Mouse (Mus musculus) embryonic facial prominence, embryonic 11.5 days (tissue): ENCODE results near the gene Jak3. TPM values are rescaled to one million over a fixed set of nuclear protein-coding genes. Genes with fewer than 3 reads are reported as not detected.
A peak's percentile ranks its signal among the peaks of the same experiment; 100 is the strongest.

ENCODE experiments used
- ATAC-seq: fragments of 200-750 bp; cut with Nextera tagmentation; replicated peaks from 2 replicates; pipeline ENCODE4 v1.8.0; 2017; ENCODE audit warnings: low read depth; ENCODE audit not compliant: insufficient number of reproducible peaks, low FRiP score, low TSS enrichment
- DNase-seq: peaks from one replicate; pipeline ENCODE4 v3.0.0-alpha.2; 2015; ENCODE audit warnings: low spot score
- H3K27ac ChIP-seq: fragments of 300-500 bp; sonication (generic); replicated peaks from 2 replicates; pipeline ENCODE4 v1.5.1; 2014; ENCODE audit warnings: mild to moderate bottlenecking, low read depth, low read length, control low read depth
- H3K27me3 ChIP-seq: fragments of 300-500 bp; sonication (generic); 2 replicates; pipeline ENCODE4 v1.6.1; 2014; ENCODE audit warnings: mild to moderate bottlenecking, low read length, moderate library complexity, mixed read lengths; ENCODE audit not compliant: control insufficient read depth, insufficient read depth
- H3K36me3 ChIP-seq: fragments of 300-500 bp; sonication (generic); replicated peaks from 2 replicates; pipeline ENCODE4 v1.6.1; 2014; ENCODE audit warnings: low read depth, mild to moderate bottlenecking, low read length, moderate library complexity, mixed read lengths; ENCODE audit not compliant: control insufficient read depth, insufficient read depth
- H3K4me1 ChIP-seq: fragments of 300-500 bp; sonication (generic); 2 replicates; pipeline ENCODE4 v1.6.1; 2014; ENCODE audit warnings: low read length, mixed read lengths; ENCODE audit not compliant: control insufficient read depth, insufficient read depth
- H3K4me2 ChIP-seq: fragments of 300-500 bp; sonication (generic); 2 replicates; pipeline ENCODE4 v1.6.1; 2014; ENCODE audit warnings: low read depth, mild to moderate bottlenecking, control low read depth, low read length, moderate library complexity
- H3K4me3 ChIP-seq: fragments of 300-500 bp; sonication (generic); 2 replicates; pipeline ENCODE4 v1.5.1; 2014; ENCODE audit warnings: low read depth, low read length, control low read depth
- H3K9ac ChIP-seq: fragments of 300-500 bp; sonication (generic); replicated peaks from 2 replicates; pipeline ENCODE4 v1.6.1; 2014; ENCODE audit warnings: mild to moderate bottlenecking, control low read depth, low read length
- H3K9me3 ChIP-seq: fragments of 300-500 bp; sonication (generic); replicated peaks from 2 replicates; pipeline ENCODE4 v1.6.1; 2016; ENCODE audit warnings: mild to moderate bottlenecking, low read length, inconsistent platforms, mixed read lengths; ENCODE audit not compliant: control insufficient read depth
- WGBS: fragments of 180-500 bp; shearing (Covaris S2); extraction: QIAGEN DNeasy Blood & Tissue Kit; methylation state at CpG from one replicate; pipeline ENCODE4 v1.1.7; 2014; 5-methylcytosine and 5-hydroxymethylcytosine counted together
- polyA plus RNA-seq: library from polyadenylated mRNA; unstranded; fragments of >200 nt; fragmentation: Nextera tagmentation; extraction: Ambion mirVana; gene quantifications from 2 replicates; pipeline ENCODE4 v1.2.1, GENCODE M21; 2014

Gene Jak3
- polyA plus RNA-seq, 1 experiment from 2014 or later: 1.2 TPM

DNA sequence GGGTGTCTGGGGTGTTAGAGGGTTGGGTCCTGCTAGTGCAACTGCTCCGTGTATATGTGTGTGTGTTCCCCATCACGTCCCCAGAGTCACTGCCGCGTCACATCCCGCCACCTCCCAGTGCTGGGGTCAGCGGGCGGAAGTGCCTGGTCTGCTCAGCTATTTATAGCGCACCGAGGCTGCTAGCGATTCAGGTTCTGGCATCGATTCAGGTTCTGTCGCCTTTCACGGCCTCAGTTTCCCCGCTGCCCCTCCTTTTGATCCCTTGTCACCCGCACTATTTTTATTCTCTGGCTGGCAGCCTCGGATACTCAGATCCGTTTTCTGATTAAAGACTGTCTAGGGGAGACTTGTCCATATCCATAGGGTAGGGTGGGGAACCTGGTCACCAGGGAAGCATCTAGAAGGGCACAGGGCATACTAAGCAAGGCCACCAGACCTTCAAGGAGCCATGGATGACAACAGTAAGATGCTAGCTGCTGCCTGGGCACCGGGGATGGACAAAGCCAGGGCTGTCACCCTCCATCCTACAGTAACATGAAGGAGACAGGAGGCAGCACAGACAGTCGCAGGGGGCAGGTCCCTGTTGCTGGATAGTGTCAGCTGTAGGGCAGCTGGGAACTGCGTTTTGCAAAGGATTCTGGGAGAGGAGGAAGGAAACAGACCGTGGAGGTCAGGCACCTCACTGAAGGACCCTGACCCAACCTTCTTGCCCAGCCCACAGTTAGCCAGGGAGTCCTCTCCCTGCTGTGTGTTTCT, 7.7 kb upstream of the Jak3 start:
- DNase-seq (no peak), ATAC-seq (no peak)
- no peak overlapping the region for H3K27ac ChIP-seq
- 3% methylated on average over 21 of the region's 21 CpGs for WGBS
- H3K27me3 ChIP-seq: peaks cover 19% of the 10 kb centered on the region
- H3K4me1 ChIP-seq: peaks cover 5% of the 10 kb centered on the region; the same call in 1 of the 2 replicates
- H3K36me3 ChIP-seq: no peaks in the 10 kb centered on the region
- no peaks in the 10 kb centered on the region for H3K9me3 ChIP-seq
- no peak overlapping the region for H3K9ac ChIP-seq
- H3K4me3 ChIP-seq: no peak overlapping the region
- H3K4me2 ChIP-seq: peak overlapping the region; percentile 21; the same call in 1 of the 2 replicates

DNA sequence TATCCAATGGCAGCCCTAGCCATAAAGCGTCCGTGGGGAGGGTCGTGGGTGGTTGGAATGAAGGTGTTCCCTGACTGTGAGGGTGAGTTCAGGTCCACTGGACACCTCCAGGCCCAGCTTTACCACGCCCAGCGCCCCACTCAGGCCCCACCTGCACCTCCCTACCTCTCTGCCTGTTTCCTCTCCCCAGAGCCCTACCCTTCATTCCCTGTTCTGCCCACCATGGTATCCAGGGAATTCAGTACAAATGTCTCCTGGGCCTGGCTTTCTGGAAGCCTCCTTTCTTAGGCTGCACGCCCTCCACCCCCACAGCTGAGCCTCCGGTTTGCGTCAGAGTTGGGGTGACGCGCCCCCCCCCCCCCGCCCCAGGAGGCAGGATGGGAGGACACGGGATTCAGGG, 5.9 kb upstream of the Jak3 start:
- 9% methylated on average over 12 of the region's 12 CpGs for WGBS
- Histone ChIP-seq H3K36me3 (no peaks in the 10 kb centered on the region), H3K9ac (peak overlapping the region; percentile 14; the same call in 1 of the 2 replicates), H3K27ac (no peak overlapping the region), H3K27me3 (peaks cover 20% of the 10 kb centered on the region), H3K4me1 (peaks cover 5% of the 10 kb centered on the region; the same call in 1 of the 2 replicates), H3K9me3 (no peaks in the 10 kb centered on the region), H3K4me3 (peak overlapping the region; percentile 44), H3K4me2 (peak overlapping the region; percentile 93)
- ATAC-seq: peak; percentile 4; the same call in 1 of the 2 replicates
- no peak for DNase-seq

DNA sequence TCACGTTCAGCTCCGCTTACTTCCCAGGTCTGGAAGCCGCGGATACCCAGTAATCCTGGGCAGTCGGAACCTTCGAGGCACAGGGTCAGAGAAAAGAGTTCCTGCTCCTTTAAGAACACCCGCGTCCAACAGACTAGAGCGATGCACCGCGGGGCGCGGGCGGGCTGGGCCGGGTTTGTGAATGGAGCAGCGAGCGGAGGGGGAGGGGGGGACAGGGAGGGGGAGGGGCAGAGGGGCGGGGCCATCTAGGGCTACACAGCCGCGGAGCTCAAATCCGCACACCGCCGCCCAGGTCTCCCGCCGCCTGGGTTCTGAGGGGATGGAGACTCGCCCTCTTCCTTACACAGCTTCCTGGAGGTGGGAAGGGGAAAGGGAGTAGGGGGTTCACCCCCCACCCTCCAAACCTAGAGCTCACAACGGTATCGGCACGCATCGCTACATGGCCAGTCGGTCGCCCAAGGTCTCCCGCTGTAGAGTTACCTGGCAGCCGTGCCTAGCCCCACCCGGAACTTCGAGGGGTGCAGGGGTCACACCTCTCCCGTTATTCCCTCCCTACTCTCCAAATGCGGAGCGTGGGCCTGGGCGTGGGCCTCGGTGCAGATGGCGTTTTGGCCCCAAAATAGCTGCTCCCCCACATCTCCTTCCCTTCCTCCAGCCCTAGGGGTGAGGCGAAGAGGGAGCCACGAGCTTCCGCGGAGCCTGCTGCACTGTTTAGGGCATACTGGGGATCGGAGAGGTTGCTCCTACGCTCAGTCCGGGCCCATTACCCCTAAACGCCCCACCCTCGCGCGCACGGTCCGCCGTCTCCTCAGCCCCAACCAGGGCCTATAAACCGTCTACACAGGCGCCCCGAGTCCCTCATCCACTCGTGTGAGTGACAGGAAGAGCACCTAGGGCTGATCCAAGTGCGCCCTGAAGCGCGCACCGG, 5.2 kb upstream of the Jak3 start:
- peaks cover 3% of the 10 kb centered on the region; the same call in 1 of the 2 replicates for H3K4me1 ChIP-seq
- peaks cover 26% of the 10 kb centered on the region for H3K27me3 ChIP-seq

DNA sequence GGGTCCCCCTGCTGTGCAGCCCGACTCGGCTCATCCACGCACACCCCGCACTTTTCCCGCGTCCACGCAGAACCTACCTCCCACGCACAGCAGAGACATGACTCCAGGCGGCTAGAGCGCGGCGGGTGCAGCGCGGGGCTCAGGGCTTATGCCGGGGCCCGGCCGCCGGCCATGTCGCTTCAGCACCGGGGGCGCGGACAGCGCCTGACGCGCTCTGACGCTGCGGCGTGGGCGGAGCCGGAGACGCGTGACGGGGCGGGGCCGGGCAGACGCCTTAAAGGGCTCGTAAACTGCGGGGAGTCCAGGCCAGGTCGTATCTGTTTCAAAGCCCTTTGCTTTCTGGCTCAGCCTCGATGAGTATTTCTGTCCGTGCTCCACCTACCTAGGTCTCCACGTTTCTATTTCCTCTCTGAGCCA, 4.5 kb upstream of the Jak3 start, which contains the start of gene Unc13a:
Gene Unc13a, minus strand, starts transcription at position 209 of the 417 bp plus-strand sequence.
- H3K9ac ChIP-seq: no peak within 1 kb of the TSS; the same call in 1 of the 2 replicates
- peak within 1 kb of the TSS; percentile 44 for H3K4me3 ChIP-seq
- H3K27me3 ChIP-seq: peaks cover 26% of the 10 kb centered on the region
- no peaks in the 10 kb centered on the region for H3K36me3 ChIP-seq
- under 1% methylated on average over 42 of the region's 42 CpGs for WGBS
- H3K4me1 ChIP-seq: 0 out of 2 replicates have a peak, but pooled peaks cover 3% of the 10 kb centered on the region
- no peak within 1 kb of the TSS for H3K27ac ChIP-seq
- DNase-seq (peak; percentile 93), ATAC-seq (peak; percentile 36)
- peak within 1 kb of the TSS; percentile 93 for H3K4me2 ChIP-seq
- no peaks in the 10 kb centered on the region for H3K9me3 ChIP-seq

More for the DNA sequence above, 5.2 kb upstream of the Jak3 start:
- H3K9ac ChIP-seq: peak overlapping the region; percentile 14; the same call in 1 of the 2 replicates
- H3K27ac ChIP-seq: no peak overlapping the region
- peak overlapping the region; percentile 93 for H3K4me2 ChIP-seq
- peak overlapping the region; percentile 44 for H3K4me3 ChIP-seq
- DNase-seq (peak; percentile 79), ATAC-seq (peak; percentile 55)
- under 1% methylated on average over 54 of the region's 64 CpGs for WGBS
- no peaks in the 10 kb centered on the region for H3K36me3 ChIP-seq
- H3K9me3 ChIP-seq: no peaks in the 10 kb centered on the region

DNA sequence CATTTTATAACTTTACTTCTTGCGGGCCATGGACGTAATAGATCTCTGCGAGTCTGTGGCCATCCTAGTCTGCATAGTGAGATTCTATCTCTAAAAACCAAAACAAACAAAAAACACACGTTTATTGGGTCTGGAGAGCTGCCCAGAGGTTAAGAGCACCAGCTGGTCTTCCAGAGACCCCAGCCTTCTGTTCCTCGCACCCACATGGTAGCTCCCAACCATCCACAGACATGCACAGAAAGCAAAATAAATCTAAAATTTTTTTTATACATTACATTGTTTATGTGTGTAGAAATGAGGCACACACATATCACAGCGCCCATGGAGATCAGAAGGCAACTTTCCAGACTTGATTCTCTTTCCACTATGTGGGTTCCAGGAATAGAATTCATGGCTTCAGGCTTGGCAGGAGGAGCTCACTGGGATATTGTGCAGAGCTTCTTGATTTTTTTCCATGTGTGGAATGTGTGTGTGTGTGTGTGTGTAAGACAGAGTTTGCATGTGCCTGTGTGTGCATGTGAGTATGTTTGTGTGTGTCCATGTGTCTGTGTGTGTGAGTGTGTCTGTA, 3.8 kb upstream of the Jak3 start:
- H3K9ac ChIP-seq: no peak overlapping the region
- no peaks in the 10 kb centered on the region for H3K9me3 ChIP-seq
- DNase-seq (no peak), ATAC-seq (no peak)
- 63% methylated on average over 6 of the region's 6 CpGs for WGBS
- peaks cover 26% of the 10 kb centered on the region for H3K27me3 ChIP-seq
- no peak overlapping the region; the same call in 1 of the 2 replicates for H3K4me3 ChIP-seq
- H3K4me2 ChIP-seq: no peak overlapping the region; the same call in 1 of the 2 replicates
- H3K4me1 ChIP-seq: 0 out of 2 replicates have a peak, but pooled peaks cover 3% of the 10 kb centered on the region
- H3K27ac ChIP-seq: no peak overlapping the region
- H3K36me3 ChIP-seq: no peaks in the 10 kb centered on the region

DNA sequence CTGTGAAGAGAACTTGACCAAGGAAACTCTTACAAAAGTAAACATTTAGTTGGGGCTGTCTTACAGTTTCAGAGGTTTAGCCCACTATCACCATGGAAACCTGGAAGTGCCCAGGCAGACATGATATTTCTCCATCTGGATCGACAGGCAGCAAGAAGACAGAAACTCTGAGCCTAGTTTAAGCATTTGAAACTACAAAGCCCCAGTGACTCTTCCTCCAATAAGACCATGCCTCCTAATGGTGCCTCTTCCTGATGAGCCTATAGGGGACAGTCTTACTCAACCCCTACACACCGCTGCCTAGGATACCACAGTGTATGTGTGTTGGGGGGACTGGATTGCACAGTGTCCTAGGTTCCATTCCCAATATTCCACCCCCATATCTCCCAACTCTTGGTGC, 2.0 kb upstream of the Jak3 start:
- WGBS: 82% methylated on average over 2 of the region's 2 CpGs
- Histone ChIP-seq H3K9ac (no peak overlapping the region), H3K9me3 (no peaks in the 10 kb centered on the region), H3K36me3 (no peaks in the 10 kb centered on the region), H3K27me3 (peaks cover 36% of the 10 kb centered on the region), H3K27ac (no peak overlapping the region), H3K4me1 (0 out of 2 replicates have a peak, but pooled peaks cover 3% of the 10 kb centered on the region), H3K4me2 (no peak overlapping the region), H3K4me3 (no peak overlapping the region)
- ATAC-seq (no peak), DNase-seq (no peak)

DNA sequence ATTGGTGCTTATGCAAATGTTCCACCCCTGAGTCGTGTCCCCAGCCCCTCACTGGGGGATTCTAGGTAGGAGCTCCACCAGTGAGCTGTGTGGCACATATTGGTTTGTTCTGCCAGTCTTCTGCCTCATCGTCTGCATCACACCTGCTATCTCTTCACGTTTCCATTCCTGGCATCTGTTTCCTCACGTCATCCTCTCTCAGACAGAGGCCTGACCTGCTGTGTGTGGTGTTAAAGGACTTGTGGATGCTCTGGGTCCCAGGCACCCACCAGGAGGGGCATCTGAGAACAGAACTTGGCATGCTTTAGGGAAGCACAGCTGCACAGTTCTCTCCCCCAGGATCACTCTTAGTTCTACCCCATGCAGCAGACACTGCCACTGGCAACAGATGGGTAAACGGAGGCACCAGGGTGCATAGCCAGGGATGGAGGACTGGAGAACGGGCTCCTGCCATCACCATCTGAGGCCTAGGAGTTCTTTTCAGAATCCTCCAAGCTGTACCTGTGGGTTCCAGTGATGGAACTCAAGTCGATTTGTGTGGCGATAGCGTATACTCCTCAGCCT, 558 bp upstream of the Jak3 start:
- no peak overlapping the region; the same call in 1 of the 2 replicates for H3K9ac ChIP-seq
- H3K4me2 ChIP-seq: no peak overlapping the region; the same call in 1 of the 2 replicates
- ATAC-seq: no peak
- H3K27ac ChIP-seq: no peak overlapping the region
- 27% methylated on average over 9 of the region's 9 CpGs for WGBS
- no peak overlapping the region for H3K4me3 ChIP-seq
- H3K27me3 ChIP-seq: peaks cover 43% of the 10 kb centered on the region
- no peaks in the 10 kb centered on the region for H3K9me3 ChIP-seq
- peaks cover 5% of the 10 kb centered on the region for H3K4me1 ChIP-seq
- DNase-seq: no peak
- no peaks in the 10 kb centered on the region for H3K36me3 ChIP-seq
